Mouse (Mus musculus) embryonic facial prominence, embryonic 11.5 days (tissue): Measurements from ENCODE around the gene Tead2. TPM values are rescaled to one million over a fixed set of nuclear protein-coding genes. Genes with fewer than 3 reads are reported as not detected.
A peak's percentile ranks its signal among the peaks of the same experiment; 100 is the strongest.

Experiments used
- ATAC-seq: fragments of 200-750 bp; cut with Nextera tagmentation; replicated peaks from 2 replicates; pipeline ENCODE4 v1.8.0; 2017; ENCODE audit warnings: low read depth; ENCODE audit not compliant: insufficient number of reproducible peaks, low FRiP score, low TSS enrichment
- DNase-seq: peaks from one replicate; pipeline ENCODE4 v3.0.0-alpha.2; 2015; ENCODE audit warnings: low spot score
- H3K27ac ChIP-seq: fragments of 300-500 bp; sonication (generic); replicated peaks from 2 replicates; pipeline ENCODE4 v1.5.1; 2014; ENCODE audit warnings: mild to moderate bottlenecking, low read depth, low read length, control low read depth
- H3K27me3 ChIP-seq: fragments of 300-500 bp; sonication (generic); 2 replicates; pipeline ENCODE4 v1.6.1; 2014; ENCODE audit warnings: mild to moderate bottlenecking, low read length, moderate library complexity, mixed read lengths; ENCODE audit not compliant: control insufficient read depth, insufficient read depth
- H3K36me3 ChIP-seq: fragments of 300-500 bp; sonication (generic); replicated peaks from 2 replicates; pipeline ENCODE4 v1.6.1; 2014; ENCODE audit warnings: low read depth, mild to moderate bottlenecking, low read length, moderate library complexity, mixed read lengths; ENCODE audit not compliant: control insufficient read depth, insufficient read depth
- H3K4me1 ChIP-seq: fragments of 300-500 bp; sonication (generic); 2 replicates; pipeline ENCODE4 v1.6.1; 2014; ENCODE audit warnings: low read length, mixed read lengths; ENCODE audit not compliant: control insufficient read depth, insufficient read depth
- H3K4me2 ChIP-seq: fragments of 300-500 bp; sonication (generic); 2 replicates; pipeline ENCODE4 v1.6.1; 2014; ENCODE audit warnings: low read depth, mild to moderate bottlenecking, control low read depth, low read length, moderate library complexity
- H3K4me3 ChIP-seq: fragments of 300-500 bp; sonication (generic); 2 replicates; pipeline ENCODE4 v1.5.1; 2014; ENCODE audit warnings: low read depth, low read length, control low read depth
- H3K9ac ChIP-seq: fragments of 300-500 bp; sonication (generic); replicated peaks from 2 replicates; pipeline ENCODE4 v1.6.1; 2014; ENCODE audit warnings: mild to moderate bottlenecking, control low read depth, low read length
- H3K9me3 ChIP-seq: fragments of 300-500 bp; sonication (generic); replicated peaks from 2 replicates; pipeline ENCODE4 v1.6.1; 2016; ENCODE audit warnings: mild to moderate bottlenecking, low read length, inconsistent platforms, mixed read lengths; ENCODE audit not compliant: control insufficient read depth
- WGBS: fragments of 180-500 bp; shearing (Covaris S2); extraction: QIAGEN DNeasy Blood & Tissue Kit; methylation state at CpG from one replicate; pipeline ENCODE4 v1.1.7; 2014; 5-methylcytosine and 5-hydroxymethylcytosine counted together
- polyA plus RNA-seq: library from polyadenylated mRNA; unstranded; fragments of >200 nt; fragmentation: Nextera tagmentation; extraction: Ambion mirVana; gene quantifications from 2 replicates; pipeline ENCODE4 v1.2.1, GENCODE M21; 2014

The Tead2 gene
- polyA plus RNA-seq, 1 experiment from 2014 or later, result 285 TPM

- H3K4me1 ChIP-seq, result peaks cover 5% of the 10 kb centered on the region
- H3K9me3 ChIP-seq, result no peaks in the 10 kb centered on the region
- ATAC-seq (no peak), DNase-seq (no peak)
- 87% methylated on average over 11 of the region's 11 CpGs for WGBS
- H3K4me3 ChIP-seq, result no peak overlapping the region
- no peak overlapping the region for H3K9ac ChIP-seq
- H3K27me3 ChIP-seq, result peaks cover 3% of the 10 kb centered on the region; the same call in 1 of the 2 replicates
- H3K27ac ChIP-seq, result no peak overlapping the region
- H3K4me2 ChIP-seq, result no peak overlapping the region
- peaks cover 22% of the 10 kb centered on the region for H3K36me3 ChIP-seq
Observed at GRCm38 (mm10) chr7:45231941-45232340, 16.4 kb downstream of the Tead2 start.

- H3K4me3 ChIP-seq, result no peak overlapping the region
- H3K27ac ChIP-seq, result no peak overlapping the region
- 72% methylated on average over 13 of the region's 13 CpGs for WGBS
- H3K36me3 ChIP-seq, result peaks cover 20% of the 10 kb centered on the region
- no peak overlapping the region for H3K9ac ChIP-seq
- peaks cover 3% of the 10 kb centered on the region; the same call in 1 of the 2 replicates for H3K27me3 ChIP-seq
- H3K4me1 ChIP-seq, result peaks cover 5% of the 10 kb centered on the region
- no peaks in the 10 kb centered on the region for H3K9me3 ChIP-seq
- no peak for ATAC-seq
- no peak for DNase-seq
- H3K4me2 ChIP-seq, result no peak overlapping the region
Observed at GRCm38 (mm10) chr7:45232716-45233465, 17.3 kb downstream of the Tead2 start.

- Histone ChIP-seq H3K9ac (peak overlapping the region; percentile 25; the same call in 1 of the 2 replicates), H3K27me3 (peaks cover 8% of the 10 kb centered on the region), H3K9me3 (no peaks in the 10 kb centered on the region), H3K36me3 (peaks cover 18% of the 10 kb centered on the region), H3K4me2 (no peak overlapping the region), H3K4me3 (no peak overlapping the region), H3K27ac (0 out of 2 replicates have a peak overlapping the region, but pooled peaks have one; percentile 8), H3K4me1 (peaks cover 5% of the 10 kb centered on the region)
- ATAC-seq, result 0 out of 2 replicates have a peak, but pooled peaks have one; percentile 3
- 28% methylated on average over 20 of the region's 20 CpGs for WGBS
- DNase-seq, result peak; percentile 34
Observed at GRCm38 (mm10) chr7:45233580-45234332, 18.2 kb downstream of the Tead2 start.

- no peak overlapping the region for H3K4me2 ChIP-seq
- DNase-seq, result peak; percentile 54
- H3K27me3 ChIP-seq, result peaks cover 13% of the 10 kb centered on the region
- ATAC-seq, result peak; percentile 6; the same call in 1 of the 2 replicates
- no peaks in the 10 kb centered on the region for H3K9me3 ChIP-seq
- H3K4me1 ChIP-seq, result peaks cover 5% of the 10 kb centered on the region
- H3K36me3 ChIP-seq, result peaks cover 12% of the 10 kb centered on the region
- H3K27ac ChIP-seq, result no peak overlapping the region; the same call in 1 of the 2 replicates
- peak overlapping the region; percentile 25; the same call in 1 of the 2 replicates for H3K9ac ChIP-seq
- H3K4me3 ChIP-seq, result no peak overlapping the region
- 9% methylated on average over 29 of the region's 29 CpGs for WGBS
Observed at GRCm38 (mm10) chr7:45234333-45234841, 18.8 kb downstream of the Tead2 start.

- H3K27ac ChIP-seq, result peak overlapping the region; percentile 65
- H3K4me2 ChIP-seq, result peak overlapping the region; percentile 22
- no peaks in the 10 kb centered on the region for H3K9me3 ChIP-seq
- 0 out of 2 replicates have a peak overlapping the region, but pooled peaks have one; percentile 13 for H3K4me3 ChIP-seq
- WGBS, result 3% methylated on average over 21 of the region's 21 CpGs
- peaks cover 8% of the 10 kb centered on the region for H3K36me3 ChIP-seq
- H3K4me1 ChIP-seq, result peaks cover 5% of the 10 kb centered on the region
- peaks cover 13% of the 10 kb centered on the region for H3K27me3 ChIP-seq
- DNase-seq, result peak; percentile 80
- ATAC-seq, result peak; percentile 76
- H3K9ac ChIP-seq, result peak overlapping the region; percentile 48
Observed at GRCm38 (mm10) chr7:45234922-45235571, 19.5 kb downstream of the Tead2 start.

- Histone ChIP-seq H3K9ac (peak overlapping the region; percentile 48), H3K4me1 (peaks cover 5% of the 10 kb centered on the region), H3K36me3 (peaks cover 8% of the 10 kb centered on the region), H3K9me3 (no peaks in the 10 kb centered on the region), H3K4me3 (0 out of 2 replicates have a peak overlapping the region, but pooled peaks have one; percentile 13), H3K27ac (peak overlapping the region; percentile 65), H3K27me3 (peaks cover 13% of the 10 kb centered on the region), H3K4me2 (peak overlapping the region; percentile 22)
- ATAC-seq (peak; percentile 10; the same call in 1 of the 2 replicates), DNase-seq (no peak)
- whole genome bisulfite sequencing, result 26% methylated on average over 17 of the region's 17 CpGs
Observed at GRCm38 (mm10) chr7:45235656-45236180, 20.2 kb downstream of the Tead2 start.
